Mouse (Mus musculus) bone marrow macrophage, adult 2 months (primary cell): ENCODE measurements around the gene Esrrg.

Source experiments
- CTCF ChIP-seq: IDR thresholded peaks from 2 replicates; pipeline ENCODE4 v1.5.1; 2012; ENCODE audit warnings: low read depth, mild to moderate bottlenecking, low read length, moderate library complexity
- POLR2A ChIP-seq: IDR thresholded peaks from 2 replicates; pipeline ENCODE4 v1.6.1; 2012; ENCODE audit warnings: mild to moderate bottlenecking, low read depth, low read length, borderline replicate concordance

DNA sequence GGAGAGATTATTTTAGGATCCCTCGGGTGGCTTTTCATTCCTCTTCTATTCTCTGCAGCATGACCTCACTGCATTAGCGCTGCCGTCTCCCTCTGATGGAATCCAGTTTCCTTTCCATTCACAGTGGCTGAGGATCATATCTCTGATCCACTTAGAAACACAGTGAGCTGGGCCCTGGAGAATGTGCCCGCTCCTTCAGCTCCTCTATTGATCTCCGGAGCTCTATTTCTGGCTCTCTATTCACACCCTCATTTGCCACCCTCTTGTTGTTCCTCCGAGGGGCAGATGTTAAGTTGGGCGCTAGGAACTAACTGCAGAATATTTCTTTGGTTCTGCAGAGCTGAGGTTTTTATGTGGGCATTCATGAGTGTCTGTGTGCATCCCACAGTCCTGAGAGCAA, 228.3 kb downstream of the Esrrg start:
- TF ChIP-seq CTCF (no peak), POLR2A (no peak)
